Mouse (Mus musculus) effector memory CD4-positive, alpha-beta T cell, adult 5 months (primary cell): ENCODE results near the gene Cry1. TPM values are rescaled to one million over a fixed set of nuclear protein-coding genes. Genes with fewer than 3 reads are reported as not detected.

Experiments
- polyA plus RNA-seq: library from polyadenylated mRNA; unstranded; fragments of 100-300 nt; shearing (Covaris generic); gene quantifications from one replicate; pipeline ENCODE4 v1.2.1, GENCODE M21; 2017

Gene Cry1
- 72.6 TPM for polyA plus RNA-seq

DNA sequence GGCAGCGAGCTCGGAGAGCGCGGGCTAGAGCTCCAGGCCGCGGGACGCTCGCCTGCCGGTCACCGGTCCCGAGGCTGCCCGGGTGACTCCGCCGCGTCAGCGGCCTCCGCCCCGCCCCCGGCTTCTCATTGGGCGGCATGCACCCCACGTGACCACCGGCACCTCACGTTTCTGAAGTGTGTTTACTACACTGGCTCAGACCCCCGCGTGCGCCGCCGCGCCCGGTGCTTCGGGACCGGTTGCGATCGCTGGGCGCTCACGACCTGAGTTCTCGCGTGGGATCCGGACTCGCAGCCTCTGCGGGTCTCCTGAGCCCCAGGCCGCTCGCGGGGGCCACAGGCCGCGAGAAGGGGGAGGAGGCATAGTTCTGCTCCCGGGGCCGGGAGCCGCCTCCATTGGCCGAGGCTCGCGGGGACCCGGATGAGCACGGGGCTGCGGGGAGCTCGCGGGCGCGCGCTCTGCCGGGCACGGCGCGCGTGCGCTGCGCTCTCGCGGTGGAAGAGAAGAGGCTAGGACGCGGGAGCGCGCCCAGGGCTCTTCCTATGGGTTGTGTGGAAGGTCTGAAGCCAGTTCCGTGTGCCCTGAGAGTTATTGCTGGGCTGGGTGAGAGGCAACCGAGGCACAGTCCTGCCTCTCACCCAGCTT, at the start of gene Cry1:
Cry1 (minus strand) TSS at position 101 of the 645 bp plus-strand sequence.

DNA sequence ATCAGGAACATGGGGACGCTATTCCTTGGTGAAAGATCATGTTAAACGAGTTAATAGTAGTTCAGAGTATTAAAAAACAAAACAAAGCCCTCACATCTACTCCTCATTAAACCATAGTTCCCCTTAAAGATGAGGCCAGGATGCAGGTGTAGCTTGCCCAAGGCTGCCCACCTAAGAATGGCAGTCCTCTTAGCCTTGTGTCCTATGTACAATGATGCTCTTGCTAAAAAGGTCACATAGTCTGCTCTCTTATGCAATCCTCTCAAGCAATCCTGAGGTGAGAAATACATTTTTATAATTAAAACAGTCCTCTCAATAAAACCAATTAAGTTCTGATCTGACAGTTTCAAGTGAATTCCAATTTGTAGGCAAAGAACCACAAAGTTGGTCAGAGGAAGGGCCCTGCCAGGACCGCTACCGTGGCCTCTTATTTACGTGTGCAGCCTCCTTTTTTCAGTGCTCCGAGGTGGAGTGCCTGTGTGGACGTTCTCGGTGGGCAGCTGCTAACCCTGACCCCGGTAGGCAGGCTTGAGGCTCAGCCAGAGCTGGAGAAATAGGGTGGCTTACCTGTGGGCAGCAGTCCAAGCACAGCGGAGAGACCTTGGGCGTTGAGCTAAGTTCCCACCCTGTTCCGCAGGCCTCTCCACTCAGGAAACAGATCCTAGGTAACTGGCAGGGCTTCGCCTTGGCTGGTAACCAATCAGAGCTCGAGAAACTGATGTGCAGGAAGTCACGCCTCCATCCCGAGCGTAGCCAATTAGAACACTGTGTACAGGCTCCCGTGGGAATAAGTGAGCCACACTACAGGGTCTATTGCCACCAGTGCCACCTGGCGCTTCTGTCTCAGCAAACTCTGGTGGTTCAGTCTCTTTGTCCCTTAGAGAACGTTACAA, 57.2 kb downstream of the Cry1 start, which contains the start of gene Mterf2:
Mterf2 (minus strand) TSS at position 633 of the 893 bp plus-strand sequence.

DNA sequence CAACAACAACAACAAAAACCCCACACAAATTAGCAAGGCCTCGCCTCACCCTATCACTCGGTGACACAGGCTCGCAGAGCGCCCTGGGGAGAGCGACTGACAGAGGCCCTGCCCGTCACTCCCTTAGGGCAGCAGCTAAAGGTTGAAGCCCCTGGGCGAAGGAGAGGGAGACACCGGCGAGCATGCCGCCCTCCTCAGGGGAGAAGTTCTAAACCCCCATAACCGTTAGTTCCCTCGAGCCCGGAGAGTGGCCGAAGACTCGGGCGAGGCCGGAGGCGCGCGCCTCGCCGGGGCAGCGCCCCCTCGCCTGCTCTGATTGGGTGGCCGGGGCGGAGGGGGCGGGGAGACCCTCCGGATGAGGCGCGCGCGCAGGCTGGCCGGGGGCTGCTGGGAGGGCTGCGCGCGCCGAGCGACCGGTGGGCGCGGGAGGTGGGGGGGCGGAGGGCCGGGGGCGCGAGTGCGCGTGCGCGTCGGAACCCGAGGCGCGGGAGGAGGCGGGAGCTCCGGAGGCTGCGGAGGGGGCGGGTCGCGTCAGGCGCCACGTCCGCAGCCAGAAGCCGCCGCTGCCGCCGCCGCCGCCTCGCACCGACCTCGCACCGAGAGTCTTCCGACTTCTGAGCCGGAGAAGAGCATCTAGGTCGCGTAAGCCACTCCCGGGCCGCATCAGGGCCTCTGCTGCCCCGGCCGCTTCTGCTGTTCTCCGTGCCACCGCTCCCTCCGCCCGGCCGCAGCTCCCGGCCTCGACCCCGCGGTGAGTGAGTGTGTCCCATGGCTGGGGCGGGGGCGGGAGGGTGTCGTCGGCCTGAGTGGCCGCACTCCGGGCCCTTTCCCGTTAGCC, 82.4 kb downstream of the Cry1 start, which contains the start of the genes Fhl4 and Tmem263:
Fhl4 (minus strand) TSS at position 249 of the 838 bp plus-strand sequence.
Tmem263 (plus strand) TSS at position 381 of the 838 bp plus-strand sequence.

Other genes with a start within 250 kb of the Cry1 start
- gene Fhl4, start 82.6 kb downstream of the Cry1 start, polyA plus RNA-seq, result 0.27 TPM
- gene Tmem263, start 82.4 kb downstream of the Cry1 start, polyA plus RNA-seq, result 10.6 TPM
- gene Mterf2, start 57.0 kb downstream of the Cry1 start, polyA plus RNA-seq, result 5.6 TPM
- gene Btbd11, start 201.8 kb upstream of the Cry1 start, polyA plus RNA-seq, result 46.2 TPM